Mouse (Mus musculus): ENCODE results near the gene Gm28374. TPM values are rescaled to one million over a fixed set of nuclear protein-coding genes. Genes with fewer than 3 reads are reported as not detected.
A peak's percentile ranks its signal among the peaks of the same experiment; 100 is the strongest.
"Not testable (repeated sequence)": the region's sequence is repeated elsewhere in the genome, so short reads cannot be mapped to it uniquely, and the experiment has no call there.

The Gm28374 gene
- total and polyA plus RNA-seq, 2 experiments from 2014 or later: 0.57 TPM; not detected in 1

DNA sequence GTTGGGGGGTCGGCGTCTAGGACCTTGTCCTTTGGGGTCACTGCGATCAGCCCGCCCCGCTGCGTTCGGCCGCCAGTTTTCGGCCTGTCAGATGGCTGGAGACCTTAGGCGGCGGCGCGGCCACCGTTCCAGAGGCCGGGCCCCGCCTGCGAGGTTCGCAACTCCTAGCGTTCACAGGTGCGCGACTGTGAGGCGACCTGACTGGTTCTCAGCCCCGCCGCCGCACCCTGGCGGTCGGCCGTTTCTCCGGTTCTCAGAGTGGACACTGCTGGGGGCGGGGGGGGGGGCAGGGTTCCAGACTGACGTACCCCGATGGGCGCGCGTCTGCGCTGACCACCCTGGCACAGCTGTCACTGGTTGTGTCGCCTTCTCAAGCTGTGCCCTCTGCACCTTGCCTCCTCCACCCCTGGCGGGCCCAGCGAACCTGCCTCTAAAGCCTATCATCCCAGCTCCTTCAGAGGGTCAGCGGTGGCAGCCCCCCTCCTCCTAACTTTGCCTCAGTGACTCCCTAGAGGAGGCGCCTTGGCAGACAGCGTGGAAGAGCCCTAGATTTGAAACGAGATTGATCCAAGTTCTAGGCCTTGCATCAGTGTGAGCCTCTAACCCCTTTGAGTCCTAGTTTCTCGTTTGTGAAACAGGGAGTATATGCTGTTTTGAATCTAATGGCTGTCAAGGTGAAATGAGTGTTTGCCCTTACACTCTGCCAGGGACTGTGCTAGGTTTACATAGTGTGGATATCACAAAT, 34.7 kb downstream of the Gm28374 start:
- H3K27ac ChIP-seq (ENCODE audit: low read depth, low read length): peak overlapping the region; percentile 98
- ATAC-seq (peak; percentile 0; the same call in 1 of the 2 replicates), DNase-seq (no peak)
- TF ChIP-seq CTCF (IDR thresholded peaks at IDR 0.05; ENCODE audit: low read depth): 0 out of 2 replicates have a peak, but pooled peaks have one; percentile 2
- no peaks in the 10 kb centered on the region for H3K27me3 ChIP-seq (ENCODE audit: insufficient read depth, low read length)
- H3K4me3 ChIP-seq (ENCODE audit: low read depth, low read length): peak overlapping the region; percentile 89
- H3K4me2 ChIP-seq (ENCODE audit: low read depth): peak overlapping the region; percentile 95
- no peaks in the 10 kb centered on the region for H3K9me3 ChIP-seq (ENCODE audit: low read length)
- peaks cover 12% of the 10 kb centered on the region; the same call in 1 of the 2 replicates for H3K4me1 ChIP-seq (ENCODE audit: insufficient read depth)
- H3K9ac ChIP-seq: peak overlapping the region; percentile 90
- peaks cover 39% of the 10 kb centered on the region for H3K36me3 ChIP-seq (ENCODE audit: insufficient read depth)
- 2% methylated on average over 42 of the region's 44 CpGs for WGBS

DNA sequence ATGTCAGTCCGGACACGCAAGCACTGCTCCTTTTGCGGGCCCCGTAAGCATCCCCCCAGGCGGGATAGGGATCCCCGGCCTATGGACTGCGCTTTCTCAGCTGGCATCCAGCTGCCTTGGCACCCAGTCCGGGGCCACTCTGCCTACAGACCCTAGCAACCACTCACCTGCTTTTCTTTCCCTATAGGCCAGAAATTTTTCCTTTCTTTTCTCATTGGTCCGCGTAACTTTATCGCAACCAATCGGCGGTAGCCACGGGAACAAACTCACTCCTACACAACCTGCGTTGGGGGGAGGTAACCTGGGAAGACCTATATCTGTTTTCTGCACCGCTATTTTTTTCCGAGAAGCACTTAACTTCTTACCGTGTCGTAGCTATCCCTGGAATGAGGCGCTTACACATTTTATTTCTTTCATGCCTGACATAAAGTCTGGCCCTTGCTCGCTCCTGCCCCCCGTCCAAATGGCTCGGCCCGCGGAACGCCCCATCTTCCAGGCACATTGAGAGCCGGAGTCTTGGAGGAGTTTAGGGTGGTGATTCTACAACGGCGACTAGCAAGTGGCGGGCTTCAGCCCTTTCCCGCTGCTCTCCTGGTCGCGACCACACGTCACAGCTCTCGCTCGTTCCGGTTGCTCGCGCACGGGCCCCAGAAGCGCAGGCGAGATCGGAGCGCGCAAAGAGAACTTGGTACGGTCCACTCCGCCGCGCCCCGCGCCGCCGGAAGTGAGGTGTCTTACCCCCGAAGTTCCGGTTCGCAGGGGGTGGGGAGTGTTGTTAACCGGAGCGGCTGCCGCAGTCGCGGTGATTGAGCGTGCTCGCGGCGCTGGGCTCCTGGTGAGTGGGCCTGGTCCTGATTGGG, 35.5 kb downstream of the Gm28374 start, which contains the start of gene Syvn1:
Syvn1 (plus strand) TSS at position 283 of the 860 bp plus-strand sequence.
- Histone ChIP-seq H3K4me3 (ENCODE audit: low read depth, low read length) (peak within 1 kb of the TSS; percentile 89), H3K27me3 (ENCODE audit: insufficient read depth, low read length) (no peaks in the 10 kb centered on the region), H3K9me3 (ENCODE audit: low read length) (no peaks in the 10 kb centered on the region), H3K36me3 (ENCODE audit: insufficient read depth) (peaks cover 31% of the 10 kb centered on the region), H3K9ac (peak within 1 kb of the TSS; percentile 90), H3K4me2 (ENCODE audit: low read depth) (peak within 1 kb of the TSS; percentile 95), H3K27ac (ENCODE audit: low read depth, low read length) (peak within 1 kb of the TSS; percentile 98), H3K4me1 (ENCODE audit: insufficient read depth) (peaks cover 12% of the 10 kb centered on the region; the same call in 1 of the 2 replicates)
- ATAC-seq: peak; percentile 94
- TF ChIP-seq CTCF (IDR thresholded peaks at IDR 0.05; ENCODE audit: low read depth): peak; percentile 12; the same call in 1 of the 2 replicates
- peak; percentile 95 for DNase-seq
- WGBS: under 1% methylated on average over 65 of the region's 65 CpGs

GRCm38 (mm10) chr19:6045366-6046293, 36.4 kb downstream of the Gm28374 start:
- peak; percentile 36; the same call in 1 of the 2 replicates for TF ChIP-seq CTCF (IDR thresholded peaks at IDR 0.05; ENCODE audit: low read depth)
- Histone ChIP-seq H3K4me1 (ENCODE audit: insufficient read depth) (peaks cover 12% of the 10 kb centered on the region; the same call in 1 of the 2 replicates), H3K9me3 (ENCODE audit: low read length) (no peaks in the 10 kb centered on the region), H3K4me3 (ENCODE audit: low read depth, low read length) (peak overlapping the region; percentile 89), H3K4me2 (ENCODE audit: low read depth) (peak overlapping the region; percentile 95), H3K9ac (peak overlapping the region; percentile 90), H3K27ac (ENCODE audit: low read depth, low read length) (peak overlapping the region; percentile 98), H3K27me3 (ENCODE audit: insufficient read depth, low read length) (no peaks in the 10 kb centered on the region), H3K36me3 (ENCODE audit: insufficient read depth) (peaks cover 22% of the 10 kb centered on the region)
- DNase-seq: no peak
- ATAC-seq: peak; percentile 28
- 18% methylated on average over 20 of the region's 20 CpGs for WGBS

DNA sequence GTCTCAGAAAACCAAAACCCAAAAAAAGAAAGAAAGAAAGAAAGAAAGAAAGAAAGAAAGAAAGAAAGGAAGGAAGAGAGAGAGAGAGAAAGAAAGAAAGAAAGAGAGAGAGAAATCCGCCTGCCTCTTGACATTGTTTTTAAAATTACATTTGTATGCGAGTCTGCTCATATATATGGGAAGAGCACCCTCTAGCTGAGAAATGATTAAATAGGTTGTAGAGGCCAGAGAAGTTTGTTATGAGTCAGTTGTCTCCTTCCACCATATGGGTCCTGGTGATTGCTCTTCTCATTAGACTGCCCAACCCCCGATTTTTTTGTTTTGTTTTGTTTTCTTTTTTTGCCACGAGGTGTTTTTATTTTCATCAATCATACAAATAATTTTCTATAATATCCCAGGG, 38.0 kb downstream of the Gm28374 start:
- H3K9me3 ChIP-seq (ENCODE audit: low read length); H3K4me2 ChIP-seq (ENCODE audit: low read depth); H3K9ac ChIP-seq; ATAC-seq; H3K27me3 ChIP-seq (ENCODE audit: insufficient read depth, low read length); H3K4me3 ChIP-seq (ENCODE audit: low read depth, low read length); H3K27ac ChIP-seq (ENCODE audit: low read depth, low read length); H3K36me3 ChIP-seq (ENCODE audit: insufficient read depth): not testable (repeated sequence)
- 54% methylated on average over 4 of the region's 4 CpGs for WGBS
- DNase-seq: peak; percentile 56
- H3K4me1 ChIP-seq (ENCODE audit: insufficient read depth): peaks cover 12% of the 10 kb centered on the region; the same call in 1 of the 2 replicates
- peak; percentile 57 for TF ChIP-seq CTCF (IDR thresholded peaks at IDR 0.05; ENCODE audit: low read depth)

DNA sequence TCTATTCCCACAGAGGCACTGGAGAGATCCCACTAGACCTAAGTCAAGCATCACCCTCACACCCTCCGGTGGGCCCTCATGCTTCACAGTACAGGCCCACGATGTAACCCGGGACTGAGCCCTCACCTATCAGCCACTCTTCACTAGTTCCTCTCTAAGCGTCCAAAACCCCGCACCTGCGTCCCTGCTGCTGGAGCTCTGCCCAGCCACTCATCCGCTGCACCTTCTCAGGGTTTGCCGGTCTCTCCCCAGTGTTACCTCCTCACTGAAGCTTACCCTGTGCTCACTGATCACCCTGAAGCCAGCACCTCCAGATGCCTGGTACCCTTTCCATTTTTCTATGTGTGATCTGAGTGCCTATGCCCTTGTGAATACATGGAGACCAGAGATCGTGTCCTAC, 39.8 kb downstream of the Gm28374 start:
- no peak for DNase-seq
- WGBS: 84% methylated on average over 9 of the region's 9 CpGs
- Histone ChIP-seq H3K9ac (no peak overlapping the region), H3K27me3 (ENCODE audit: insufficient read depth, low read length) (no peaks in the 10 kb centered on the region), H3K27ac (ENCODE audit: low read depth, low read length) (no peak overlapping the region), H3K4me3 (ENCODE audit: low read depth, low read length) (no peak overlapping the region), H3K4me1 (ENCODE audit: insufficient read depth) (peaks cover 5% of the 10 kb centered on the region; the same call in 1 of the 2 replicates), H3K36me3 (ENCODE audit: insufficient read depth) (no peaks in the 10 kb centered on the region), H3K9me3 (ENCODE audit: low read length) (no peaks in the 10 kb centered on the region), H3K4me2 (ENCODE audit: low read depth) (no peak overlapping the region)
- ATAC-seq: no peak
- no peak for TF ChIP-seq CTCF (IDR thresholded peaks at IDR 0.05; ENCODE audit: low read depth)

DNA sequence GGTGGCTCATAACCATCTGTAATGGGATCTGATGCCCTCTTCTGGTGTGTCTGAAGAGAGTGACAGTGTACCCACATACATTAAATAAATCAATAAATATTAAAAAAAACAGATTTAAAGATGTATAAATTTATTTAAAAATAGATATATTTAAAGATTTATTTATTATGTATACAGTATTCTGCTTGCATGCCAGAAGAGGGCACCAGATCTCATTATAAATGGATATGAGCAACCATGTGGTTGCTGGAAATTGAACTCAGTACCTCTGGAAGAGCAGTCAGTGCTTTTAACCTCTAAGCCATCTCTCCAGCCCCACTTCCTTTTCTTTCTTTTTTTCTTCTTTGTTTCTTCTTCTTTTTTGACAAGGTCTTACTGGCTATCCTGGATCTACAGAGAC, 42.1 kb downstream of the Gm28374 start:
- no peak for DNase-seq
- Histone ChIP-seq H3K27ac (ENCODE audit: low read depth, low read length) (no peak overlapping the region), H3K9me3 (ENCODE audit: low read length) (no peaks in the 10 kb centered on the region), H3K4me1 (ENCODE audit: insufficient read depth) (no peaks in the 10 kb centered on the region), H3K36me3 (ENCODE audit: insufficient read depth) (no peaks in the 10 kb centered on the region), H3K27me3 (ENCODE audit: insufficient read depth, low read length) (no peaks in the 10 kb centered on the region), H3K4me2 (ENCODE audit: low read depth) (no peak overlapping the region), H3K4me3 (ENCODE audit: low read depth, low read length) (no peak overlapping the region), H3K9ac (no peak overlapping the region)
- TF ChIP-seq CTCF (IDR thresholded peaks at IDR 0.05; ENCODE audit: low read depth): no peak
- ATAC-seq: no peak
